Mouse (Mus musculus) neutrophil, adult 65 days (primary cell): Measurements from ENCODE around the gene Btbd35f7. TPM values are rescaled to one million over a fixed set of nuclear protein-coding genes. Genes with fewer than 3 reads are reported as not detected.

Source experiments
- total RNA-seq: library from RNA; stranded (reverse); gene quantifications from 2 replicates; pipeline ENCODE4 v1.2.4, GENCODE M21; 2023

Btbd35f7 gene
- not detected in 2 replicates for total RNA-seq

GRCm38 (mm10) chrX:5668767-5669166 lies at the start of gene Btbd35f7:
Btbd35f7 (plus strand) TSS chrX:5669067.

Other genes starting within 250 kb of the Btbd35f7 start
- not detected in 2 replicates for gene Mycs, start 199.8 kb upstream of the Btbd35f7 start, total RNA-seq